Mouse (Mus musculus): ENCODE data around the gene Rcbtb2. TPM values are rescaled to one million over a fixed set of nuclear protein-coding genes. Genes with fewer than 3 reads are reported as not detected.

Gene Rcbtb2
- total RNA-seq, 2 experiments from 2014 or later: 29.0 to 34.8 TPM

- no peak for DNase-seq (ENCODE audit: low spot score in 2 of 2)
- H3K27ac ChIP-seq: peak overlapping the region; percentile 86
Measured at GRCm38 (mm10) chr14:73172196-73173011, 49.6 kb downstream of the Rcbtb2 start.

DNA sequence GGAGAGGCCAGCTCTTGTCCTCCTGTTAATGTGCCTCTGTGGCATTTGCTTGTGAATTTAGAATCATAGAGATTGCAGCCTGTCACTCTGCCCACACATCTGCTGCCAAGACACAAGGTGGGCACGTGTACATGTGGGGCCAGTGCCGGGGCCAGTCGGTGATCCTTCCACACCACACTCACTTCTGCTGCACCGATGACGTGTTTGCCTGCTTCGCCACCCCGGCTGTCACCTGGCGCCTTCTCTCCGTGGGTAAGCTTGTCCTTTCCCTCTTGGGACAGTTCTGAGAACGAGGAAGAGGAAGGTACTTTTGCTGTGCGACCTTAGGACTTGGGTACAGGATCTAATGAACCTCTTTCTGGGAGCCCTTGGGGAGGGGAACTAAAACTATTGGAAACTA, 50.8 kb downstream of the Rcbtb2 start:
- no peak for TF ChIP-seq CTCF (conservative IDR thresholded peaks at IDR 0.05)
- H3K27ac ChIP-seq: peak overlapping the region; percentile 86
- DNase-seq (ENCODE audit: low spot score in 2 of 2): no peak
- H3K4me3 ChIP-seq: no peak overlapping the region

More at GRCm38 (mm10) chr14:73172196-73173011, 49.6 kb downstream of the Rcbtb2 start:
- no peak overlapping the region for H3K4me3 ChIP-seq
- TF ChIP-seq CTCF (conservative IDR thresholded peaks at IDR 0.05): no peak

- Histone ChIP-seq H3K4me3 (no peak overlapping the region), H3K27ac (peak overlapping the region; percentile 86)
- no peak for TF ChIP-seq CTCF (conservative IDR thresholded peaks at IDR 0.05)
- DNase-seq (ENCODE audit: low spot score in 2 of 2): peak; percentile 62
Measured at GRCm38 (mm10) chr14:73174091-73174995, 51.5 kb downstream of the Rcbtb2 start.

DNA sequence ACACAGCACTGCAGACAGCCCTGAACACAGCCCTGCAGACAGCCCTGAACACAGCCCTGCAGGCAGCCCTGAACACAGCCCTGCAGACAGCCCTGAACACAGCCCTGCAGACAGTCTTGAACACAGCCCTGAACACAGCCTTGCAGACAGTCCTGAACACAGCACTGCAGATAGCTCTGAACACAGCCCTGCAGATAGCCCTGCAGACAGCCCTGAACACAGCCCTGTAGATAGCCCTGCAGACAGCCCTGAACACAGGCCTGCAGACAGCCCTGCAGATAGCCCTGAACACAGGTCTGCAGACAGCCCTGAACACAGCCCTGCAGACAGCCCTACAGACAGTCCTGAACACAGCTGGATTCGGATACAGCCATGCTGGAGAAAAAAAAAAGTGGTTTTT, 52.2 kb downstream of the Rcbtb2 start:
- Histone ChIP-seq H3K4me3 (no peak overlapping the region), H3K27ac (peak overlapping the region; percentile 86)
- no peak for DNase-seq (ENCODE audit: low spot score in 2 of 2)
- TF ChIP-seq CTCF (conservative IDR thresholded peaks at IDR 0.05): no peak

DNA sequence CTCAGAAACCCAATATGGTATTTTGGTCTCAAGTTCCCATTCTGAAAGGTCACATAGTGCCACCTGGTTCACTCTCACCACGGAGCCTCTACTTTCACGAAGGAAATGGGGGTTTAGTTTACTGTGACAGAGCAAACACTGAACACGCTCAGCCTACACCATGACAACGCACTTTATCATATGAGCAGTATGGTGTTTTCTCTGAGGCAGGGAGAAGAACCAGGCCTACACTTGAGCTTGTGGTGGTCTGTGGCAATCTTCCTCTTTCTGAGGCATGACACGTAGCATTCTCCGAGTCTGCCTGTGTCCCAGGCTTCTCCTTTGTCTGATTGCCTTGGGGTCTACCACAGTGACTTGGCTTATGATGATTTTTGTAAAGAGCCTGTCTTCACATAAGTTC, 53.0 kb downstream of the Rcbtb2 start:
- DNase-seq (ENCODE audit: low spot score in 2 of 2): no peak
- no peak for TF ChIP-seq CTCF (conservative IDR thresholded peaks at IDR 0.05)

GRCm38 (mm10) chr14:73176266-73176665, 53.4 kb downstream of the Rcbtb2 start:
- H3K4me3 ChIP-seq: no peak overlapping the region

More for the DNA sequence above, 53.0 kb downstream of the Rcbtb2 start:
- H3K27ac ChIP-seq: peak overlapping the region; percentile 86
- H3K4me3 ChIP-seq: no peak overlapping the region

DNA sequence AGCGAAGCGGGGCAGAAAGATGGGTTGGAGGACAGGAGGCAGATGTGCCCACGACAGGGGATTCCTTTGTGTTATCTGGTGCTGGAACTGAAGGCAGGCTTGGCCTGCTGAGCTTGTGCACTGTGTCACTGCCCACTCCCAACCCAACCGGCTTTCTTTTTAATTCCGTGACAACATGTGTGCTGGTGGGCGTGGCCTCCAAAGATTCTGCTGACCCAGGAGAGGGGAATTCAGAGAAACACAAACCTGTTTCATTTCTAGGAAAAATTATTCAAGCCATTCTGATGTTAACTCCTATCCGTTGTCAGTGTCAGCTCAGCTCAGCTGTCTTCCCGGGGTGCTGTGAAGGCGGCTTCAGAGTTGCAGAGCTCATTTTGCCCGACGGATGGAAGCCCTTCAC, 55.1 kb downstream of the Rcbtb2 start:
- no peak overlapping the region for H3K4me3 ChIP-seq
- no peak for TF ChIP-seq CTCF (conservative IDR thresholded peaks at IDR 0.05)
- H3K27ac ChIP-seq: 0 out of 2 replicates have a peak overlapping the region, but pooled peaks have one; percentile 1
- DNase-seq (ENCODE audit: low spot score in 2 of 2): no peak

More at GRCm38 (mm10) chr14:73176266-73176665, 53.4 kb downstream of the Rcbtb2 start:
- no peak for DNase-seq (ENCODE audit: low spot score in 2 of 2)
- peak overlapping the region; percentile 86 for H3K27ac ChIP-seq
- no peak for TF ChIP-seq CTCF (conservative IDR thresholded peaks at IDR 0.05)

GRCm38 (mm10) chr14:73179221-73179681, 56.4 kb downstream of the Rcbtb2 start:
- Histone ChIP-seq H3K27ac (peak overlapping the region; percentile 32; the same call in 1 of the 2 replicates), H3K4me3 (no peak overlapping the region)
- no peak for DNase-seq (ENCODE audit: low spot score in 2 of 2)
- no peak for TF ChIP-seq CTCF (conservative IDR thresholded peaks at IDR 0.05)

DNA sequence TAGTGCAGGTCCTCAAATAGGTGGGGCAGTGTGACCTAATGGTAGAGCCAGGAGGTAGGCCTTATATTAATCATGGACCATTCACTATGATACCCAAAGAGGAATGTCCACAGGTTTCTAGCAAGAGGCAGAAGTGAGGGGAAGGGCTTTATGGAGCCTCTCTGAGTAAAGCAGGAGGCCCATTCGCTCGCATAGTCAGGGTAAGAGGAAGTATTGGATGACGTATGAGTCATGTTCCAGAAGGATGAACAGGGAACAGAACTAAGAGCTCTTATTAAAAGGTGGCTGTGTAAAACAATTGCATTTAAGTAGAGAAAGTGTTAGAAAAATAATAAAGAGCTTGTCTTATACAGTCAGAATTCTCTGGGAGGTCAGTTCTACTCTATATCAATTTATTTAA, 57.8 kb downstream of the Rcbtb2 start:
- no peak for TF ChIP-seq CTCF (conservative IDR thresholded peaks at IDR 0.05)
- no peak for DNase-seq (ENCODE audit: low spot score in 2 of 2)
- no peak overlapping the region for H3K27ac ChIP-seq
- no peak overlapping the region for H3K4me3 ChIP-seq

- no peak for DNase-seq (ENCODE audit: low spot score in 2 of 2)
- no peak for TF ChIP-seq CTCF (conservative IDR thresholded peaks at IDR 0.05)
- Histone ChIP-seq H3K27ac (no peak overlapping the region), H3K4me3 (no peak overlapping the region)
Measured at GRCm38 (mm10) chr14:73181144-73181543, 58.3 kb downstream of the Rcbtb2 start.

DNA sequence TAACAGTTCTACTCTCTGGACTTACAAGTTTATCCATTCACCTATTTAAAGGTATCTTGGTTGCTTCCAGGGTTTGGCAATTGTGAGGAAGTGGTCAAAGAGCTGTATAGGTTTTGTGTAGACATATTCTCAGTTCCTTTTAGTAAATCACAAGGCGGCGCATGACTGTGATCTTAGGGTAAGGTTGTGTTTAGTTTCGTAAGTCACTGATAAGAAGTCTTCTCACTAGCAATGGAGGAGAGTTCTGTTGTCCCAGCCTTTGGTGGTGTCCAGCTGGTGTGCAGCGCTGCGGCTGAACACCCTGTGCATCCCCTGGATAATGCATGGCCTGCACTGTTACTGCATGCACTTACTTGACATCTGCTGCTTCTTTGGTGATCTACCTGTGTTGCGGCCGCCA, 64.0 kb downstream of the Rcbtb2 start:
- no peak overlapping the region for H3K27ac ChIP-seq
- no peak overlapping the region for H3K4me3 ChIP-seq
- TF ChIP-seq CTCF (conservative IDR thresholded peaks at IDR 0.05): no peak
- no peak for DNase-seq (ENCODE audit: low spot score in 2 of 2)

DNA sequence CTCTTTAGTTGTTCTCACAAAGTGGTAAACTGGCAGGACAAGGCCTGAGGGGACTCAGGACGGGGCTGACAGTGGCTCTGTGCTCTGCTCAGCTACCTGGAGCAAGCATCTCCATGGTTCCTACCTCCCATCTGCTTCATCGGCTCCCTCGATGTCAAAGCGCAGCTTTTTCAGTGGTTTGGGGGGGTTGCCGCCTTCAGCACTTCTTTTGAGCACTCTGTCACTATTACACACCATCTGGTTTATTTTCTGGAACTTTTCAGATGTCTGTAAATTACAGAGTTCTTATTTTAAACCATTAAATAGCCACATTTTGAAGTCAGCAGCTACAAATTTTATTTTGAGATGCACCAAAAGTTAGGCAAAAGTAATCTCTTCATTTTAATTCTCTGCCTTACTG, 76.2 kb downstream of the Rcbtb2 start:
- DNase-seq (ENCODE audit: low spot score in 2 of 2): peak in 1 of 2 experiments; percentile 51
- no peak for TF ChIP-seq CTCF (conservative IDR thresholded peaks at IDR 0.05)
- Histone ChIP-seq H3K27ac (peak overlapping the region; percentile 56), H3K4me3 (no peak overlapping the region)

DNA sequence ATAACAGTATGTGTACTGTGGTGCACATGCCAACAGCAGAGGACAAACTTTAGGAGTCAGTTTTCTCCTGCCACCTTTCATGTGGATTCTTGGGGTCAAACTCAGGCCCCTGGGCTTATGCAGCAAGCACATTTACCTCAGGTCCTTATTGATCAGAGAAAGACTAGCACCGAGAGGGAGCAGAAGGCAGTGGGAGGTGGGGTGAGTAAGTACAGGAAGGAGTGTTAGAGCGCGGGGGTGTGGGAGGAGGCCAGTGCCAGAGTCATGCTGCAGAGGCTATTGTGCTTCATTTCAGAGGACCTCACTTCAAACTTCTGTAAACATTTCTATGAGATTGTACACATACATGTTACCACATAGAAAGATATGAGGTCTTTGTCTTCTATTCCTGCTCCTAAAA, 78.6 kb downstream of the Rcbtb2 start:
- TF ChIP-seq CTCF (conservative IDR thresholded peaks at IDR 0.05): no peak
- no peak for DNase-seq (ENCODE audit: low spot score in 2 of 2)

More for the DNA sequence above, 78.6 kb downstream of the Rcbtb2 start:
- Histone ChIP-seq H3K4me3 (no peak overlapping the region), H3K27ac (peak overlapping the region; percentile 56)
